19 mouse cellular contexts compared by ENCODE assay signal in the genomic region with DNA sequence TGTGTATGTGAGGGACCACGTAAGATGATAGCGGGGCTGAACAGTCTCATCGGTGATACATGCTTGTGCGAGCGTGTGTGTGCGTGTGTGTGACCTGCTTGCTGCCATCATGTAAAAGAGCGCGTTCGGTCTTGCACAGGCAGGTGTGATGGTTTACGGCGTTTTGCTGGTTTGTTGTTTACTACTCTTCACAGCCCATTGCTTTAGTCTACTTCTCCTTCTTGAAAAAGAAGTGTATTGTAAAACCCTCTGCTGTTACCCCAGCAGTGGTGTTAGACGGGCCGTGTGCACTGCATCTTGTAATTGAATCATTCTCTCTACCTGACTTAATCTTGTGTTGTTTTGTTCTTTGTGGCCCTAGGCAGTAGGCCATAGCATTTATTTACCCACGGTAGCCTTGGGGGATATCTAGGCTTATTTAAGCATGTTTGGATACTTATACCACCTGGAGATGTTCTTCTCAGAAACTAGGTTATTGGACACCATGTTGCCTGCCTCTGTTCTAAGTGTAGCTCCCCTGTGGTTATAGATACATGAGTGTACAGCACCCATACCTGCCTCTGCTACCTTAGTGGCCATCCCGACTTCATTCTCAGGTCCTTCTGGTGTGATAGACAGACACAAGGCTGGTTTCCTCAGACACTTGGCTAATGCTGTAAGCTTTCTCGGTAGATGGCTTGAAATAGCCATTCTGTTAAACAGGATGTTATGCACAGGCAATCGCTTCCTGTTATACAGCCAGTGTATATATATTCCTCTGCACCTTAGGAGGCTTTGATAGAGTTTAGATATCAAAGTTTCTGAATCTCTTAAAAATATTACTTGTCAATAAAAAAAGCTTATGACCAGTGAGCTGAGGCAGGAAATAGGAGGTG. TPM values are rescaled to one million over a fixed set of nuclear protein-coding genes. Genes with fewer than 3 reads are reported as not detected.
DNase-seq lines count a peak whose midpoint lies in the region; ATAC-seq and TF ChIP-seq lines count a peak whose summit lies in the region.
"Had no signal": no experiment of that assay in that cellular context is flagged by ENCODE, and none has a peak within 500 bp of the region (broad histone marks: within the 10 kb centered on the region; RNA-seq: fewer than 3 reads in every experiment).

No protein-coding gene starts in this region.

- 89% methylated on average over 17 of the region's 17 CpGs for WGBS in intestine, postnatal 0 days
- 91% methylated on average over 17 of the region's 17 CpGs for WGBS in intestine, embryonic 15.5 days

- peaks cover 43% of the 10 kb centered on the region for H3K36me3 ChIP-seq in intestine, postnatal 0 days (ENCODE audit: control insufficient read depth, insufficient read depth)
- H3K36me3 ChIP-seq in intestine, embryonic 15.5 days, result peaks cover 12% of the 10 kb centered on the region
- H3K36me3 ChIP-seq: forebrain, embryonic 15.5 days had no signal

- peak; percentile 32 for DNase-seq in 416B (ENCODE audit: low read depth)
- peak; percentile 61 to 70 for DNase-seq in B cell, adult 2 months
- DNase-seq in naive thymus-derived CD4-positive, alpha-beta T cell, adult 2 months (ENCODE audit: low read depth), result peak; percentile 26
- DNase-seq in testis, postnatal 10 days (ENCODE audit: low spot score), result no peak
- DNase-seq in urinary bladder, postnatal 14 days (ENCODE audit: low spot score), result no peak
- DNase-seq: adrenal gland, adult 8-10 months; adrenal gland, postnatal 36 days; cerebellum, adult 11 months; cerebellum, adult 8-10 months; gastrocnemius, postnatal 36 days; heart, adult 18-20 months; heart, postnatal 10 days had no signal

- peak overlapping the region; percentile 22; the same call in 1 of the 2 replicates for H3K9ac ChIP-seq in intestine, postnatal 0 days (ENCODE audit: low read depth, low read length)
- H3K9ac ChIP-seq in intestine, embryonic 15.5 days, result no peak overlapping the region
- H3K9ac ChIP-seq: embryonic facial prominence, embryonic 12.5 days; forebrain, embryonic 15.5 days; hindbrain, embryonic 14.5 days had no signal

- H3K4me3 ChIP-seq in intestine, postnatal 0 days (ENCODE audit: low read depth, low read length), result no peak overlapping the region
- no peak overlapping the region for H3K4me3 ChIP-seq in intestine, embryonic 15.5 days (replicated peaks)
- H3K4me3 ChIP-seq: embryonic facial prominence, embryonic 12.5 days; forebrain, embryonic 15.5 days; heart, embryonic 10.5 days; hindbrain, embryonic 10.5 days had no signal

- H3K4me2 ChIP-seq in intestine, postnatal 0 days (replicated peaks; ENCODE audit: low read depth), result no peak overlapping the region
- H3K4me2 ChIP-seq in intestine, embryonic 15.5 days (replicated peaks), result no peak overlapping the region
- H3K4me2 ChIP-seq: embryonic facial prominence, embryonic 12.5 days; forebrain, embryonic 15.5 days; hindbrain, embryonic 14.5 days had no signal

- 0 out of 2 replicates have a peak, but pooled peaks cover 9% of the 10 kb centered on the region for H3K4me1 ChIP-seq in intestine, postnatal 0 days (replicated peaks; ENCODE audit: control insufficient read depth, insufficient read depth, low read length)
- 0 out of 2 replicates have a peak, but pooled peaks cover 2% of the 10 kb centered on the region for H3K4me1 ChIP-seq in intestine, embryonic 15.5 days (replicated peaks)
- H3K4me1 ChIP-seq: forebrain, embryonic 15.5 days had no signal

- no peaks in the 10 kb centered on the region for H3K9me3 ChIP-seq in intestine, postnatal 0 days (ENCODE audit: control insufficient read depth)
- H3K9me3 ChIP-seq in intestine, embryonic 15.5 days, result no peaks in the 10 kb centered on the region
- H3K9me3 ChIP-seq: embryonic facial prominence, embryonic 12.5 days; forebrain, embryonic 15.5 days; heart, embryonic 10.5 days; hindbrain, embryonic 10.5 days had no signal

- H3K27ac ChIP-seq in intestine, postnatal 0 days (ENCODE audit: low read depth, low read length), result no peak overlapping the region
- no peak overlapping the region for H3K27ac ChIP-seq in intestine, embryonic 15.5 days
- H3K27ac ChIP-seq: embryonic facial prominence, embryonic 12.5 days; forebrain, embryonic 15.5 days; heart, embryonic 10.5 days; hindbrain, embryonic 10.5 days; hindbrain, embryonic 14.5 days had no signal

- H3K27me3 ChIP-seq in intestine, postnatal 0 days (replicated peaks; ENCODE audit: control insufficient read depth, insufficient read depth, low read length), result no peaks in the 10 kb centered on the region
- no peaks in the 10 kb centered on the region for H3K27me3 ChIP-seq in intestine, embryonic 15.5 days (replicated peaks)
- H3K27me3 ChIP-seq: embryonic facial prominence, embryonic 12.5 days; forebrain, embryonic 15.5 days had no signal

- no peak for TF ChIP-seq CTCF in intestine, postnatal 0 days (IDR thresholded peaks at IDR 0.05; ENCODE audit: low read depth)

- ATAC-seq in intestine, postnatal 0 days, result no peak
- no peak for ATAC-seq in intestine, embryonic 15.5 days
- ATAC-seq: forebrain, embryonic 15.5 days had no signal

RNA-seq across cellular contexts. Expression of a gene that starts 43.5 kb away (rescaled TPM):
- polyA plus RNA-seq in intestine, postnatal 0 days (2015; fragmentation: Nextera tagmentation; extraction: Ambion mirVana), result 2.1 and 2.6 TPM in 2 replicates
- polyA plus RNA-seq in intestine, embryonic 15.5 days (2015; fragmentation: Nextera tagmentation; extraction: Ambion mirVana), result 4.8 and 4.9 TPM in 2 replicates

RNA-seq across cellular contexts. Expression of a gene that starts 56.4 kb away (rescaled TPM):
- polyA plus RNA-seq in intestine, postnatal 0 days (2015; fragmentation: Nextera tagmentation; extraction: Ambion mirVana), result 91.4 and 95.4 TPM in 2 replicates
- 49.8 and 55.9 TPM in 2 replicates for polyA plus RNA-seq in intestine, embryonic 15.5 days (2015; fragmentation: Nextera tagmentation; extraction: Ambion mirVana)

Comparison
In these comparisons a context has a peak if more than half of its experiments do, and no peak if none do; other contexts are left out.
1. DNase-seq: peak in 416B (single experiment), B cell, adult 2 months (2 of 2) and naive thymus-derived CD4-positive, alpha-beta T cell, adult 2 months (single experiment); none in testis, postnatal 10 days (single experiment) and urinary bladder, postnatal 14 days (single experiment).